Mouse (Mus musculus): ENCODE data around the gene Gm49383.

GRCm38 (mm10) chr12:69208520-69208919 lies 11.6 kb upstream of the Gm49383 start:
- TF ChIP-seq POLR2A (IDR thresholded peaks at IDR 0.05; ENCODE audit: borderline replicate concordance, low read depth, low read length) (no peak), CTCF (IDR thresholded peaks at IDR 0.05; ENCODE audit: low read depth, low read length) (no peak)
